Mouse (Mus musculus) layer of hippocampus, adult 8-10 months (tissue): ENCODE data around the gene Pole2. TPM values are rescaled to one million over a fixed set of nuclear protein-coding genes. Genes with fewer than 3 reads are reported as not detected.

Source experiments
- microRNA-seq, 2 experiments: library from miRNA; unstranded; fragments of <30 nt; microRNA quantifications; one replicate each; pipeline ENCODE4 v1.2.0; 2022
- total RNA-seq, 4 experiments: library from RNA; stranded (reverse); gene quantifications; 2 replicates each; pipeline ENCODE4 v1.2.4; 2022

Pole2 gene
- total RNA-seq, 4 experiments from 2014 or later: 0.71 to 1.0 (median 0.80) TPM

Small RNA genes lying within 50 kb of the gene (microRNA-seq; reads per million reads assigned to microRNA genes)
- 0 reads per million in 2 experiments for gene Gm47287
- gene Gm47295: 0.32 to 5.1 reads per million in 2 experiments

Other genes with a start within 250 kb of the Pole2 start
- 1,000 to 10,000 TPM; 1,074 to 1,561 (median 1,323) TPM for gene Rps29, start 69.0 kb downstream of the Pole2 start, total RNA-seq
- gene Lrr1, start 59.4 kb downstream of the Pole2 start, total RNA-seq: not detected
- 100 to 1,000 TPM; 153 to 207 (median 179) TPM for gene Rpl36al, start 44.1 kb downstream of the Pole2 start, total RNA-seq
- gene Mgat2, start 44.0 kb downstream of the Pole2 start, total RNA-seq: 10 to 100 TPM; 26.7 to 28.9 (median 27.3) TPM
- 1 to 10 TPM; 6.2 to 8.3 (median 7.0) TPM for gene Gm49383, start 31.1 kb downstream of the Pole2 start, total RNA-seq
- gene Dnaaf2, start 29.8 kb downstream of the Pole2 start, total RNA-seq: 1 to 10 TPM; 1.0 to 1.9 (median 1.4) TPM
- gene Gm49384, start 23.9 kb downstream of the Pole2 start, total RNA-seq: 1 to 10 TPM; 2.5 to 5.0 (median 3.8) TPM
- gene Klhdc1, start 13.0 kb upstream of the Pole2 start, total RNA-seq: 10 to 100 TPM; 16.0 to 24.5 (median 17.5) TPM
- 100 to 1,000 TPM; 121 to 127 (median 123) TPM for gene Klhdc2, start 68.5 kb upstream of the Pole2 start, total RNA-seq
- gene Nemf, start 129.0 kb upstream of the Pole2 start, total RNA-seq: 10 to 100 TPM; 47.0 to 54.0 (median 50.5) TPM
- 10 to 100 TPM; 38.7 to 56.0 (median 49.2) TPM for gene Arf6, start 144.0 kb upstream of the Pole2 start, total RNA-seq
- 1 to 10 TPM in 1 of 4 experiments, under 1 TPM in 1, not detected in 2; 0.98 to 1.9 TPM for gene Gm9887, start 144.3 kb upstream of the Pole2 start, total RNA-seq